Mouse (Mus musculus): ENCODE measurements around the gene Tet2. TPM values are rescaled to one million over a fixed set of nuclear protein-coding genes. Genes with fewer than 3 reads are reported as not detected.

The Tet2 gene
- polyA plus RNA-seq, 1 experiment, result 14.4 TPM

DNA sequence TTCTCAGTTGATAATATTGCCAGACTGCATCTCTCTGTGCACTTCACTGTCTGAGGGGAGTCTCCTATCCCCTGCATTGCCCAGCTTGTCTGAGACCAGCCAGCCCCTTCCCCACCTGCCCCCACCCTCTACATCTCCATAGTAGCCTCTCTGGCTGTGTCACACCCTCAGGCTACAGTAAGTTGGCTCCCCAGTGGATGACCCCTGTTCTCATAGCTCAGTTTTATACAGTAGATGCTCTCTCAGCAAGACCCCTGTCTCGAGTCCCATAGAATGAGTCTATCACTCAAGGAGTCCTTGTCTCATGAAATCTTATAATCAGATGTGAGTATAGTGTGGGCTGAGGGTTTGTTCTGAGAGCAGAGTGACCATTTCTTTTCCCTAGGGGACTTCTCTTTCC, 85.8 kb downstream of the Tet2 start:
- no peak for DNase-seq (ENCODE audit: low spot score)

DNA sequence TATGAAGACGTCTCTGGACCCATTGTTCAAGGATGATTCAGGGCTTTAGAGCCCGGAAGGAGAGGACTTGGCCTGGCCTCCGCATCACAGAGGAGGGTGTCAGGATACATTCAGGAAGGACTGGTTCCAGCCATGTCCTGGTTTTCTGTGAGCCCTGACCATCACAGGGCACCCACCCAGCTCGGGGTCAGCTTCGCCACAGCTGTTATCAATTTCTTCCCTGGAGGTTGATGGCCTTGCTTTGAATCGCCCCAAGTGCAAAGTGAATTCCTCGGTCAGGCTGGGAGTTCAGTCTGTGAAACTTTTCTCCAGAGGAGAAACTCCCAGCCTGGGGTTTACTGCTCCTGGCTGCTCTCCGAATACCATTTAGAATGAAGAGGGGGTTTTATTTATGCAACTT, 91.0 kb downstream of the Tet2 start:
- no peak for DNase-seq (ENCODE audit: low spot score)

DNA sequence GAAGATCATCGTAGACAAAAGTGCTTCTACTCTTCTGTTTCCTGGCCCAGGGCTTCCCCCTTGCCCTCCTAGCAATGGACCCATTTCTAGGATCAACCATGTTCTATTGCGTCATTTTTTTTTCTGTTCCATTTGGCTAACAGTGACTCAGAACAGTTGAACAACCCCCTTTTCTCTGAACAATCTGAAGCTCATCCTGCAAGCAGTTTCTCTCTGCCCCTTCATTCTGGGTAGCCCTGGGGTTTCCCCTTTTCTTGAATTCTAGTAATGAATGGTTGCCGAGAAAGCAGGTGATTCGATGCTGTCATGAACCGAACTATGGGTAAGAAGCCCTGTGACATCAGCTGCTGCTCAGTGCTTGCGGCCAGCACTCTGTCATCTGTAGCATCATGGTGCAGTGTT, 108.0 kb downstream of the Tet2 start:
- no peak for DNase-seq (ENCODE audit: low spot score)

DNA sequence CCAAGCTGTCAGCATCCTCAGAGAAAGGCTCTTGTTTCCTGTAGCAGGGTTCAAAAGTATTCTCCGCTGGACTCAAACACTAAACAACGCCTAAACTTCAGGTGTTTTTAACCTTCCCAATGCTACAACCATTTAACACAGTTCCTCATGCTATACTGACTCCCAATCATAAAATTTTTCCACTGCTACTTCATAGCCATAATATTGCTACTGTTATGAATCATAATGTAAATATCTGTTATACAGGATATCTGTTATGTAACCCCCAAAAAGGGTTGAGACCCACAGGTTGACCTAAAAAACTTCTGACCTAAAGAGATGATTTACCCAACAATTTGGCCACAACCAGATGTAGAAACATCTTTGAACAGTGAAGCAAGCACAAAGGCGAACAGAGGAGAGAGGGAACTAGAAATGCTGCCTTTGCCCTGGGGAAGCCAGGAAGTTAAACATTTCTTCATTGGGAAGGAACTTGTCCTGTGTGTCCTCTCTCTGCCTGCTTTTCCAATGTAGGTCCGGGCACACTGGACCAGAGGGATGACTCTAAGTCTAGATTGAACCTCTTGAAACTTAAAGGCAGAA, 108.6 kb downstream of the Tet2 start:
- DNase-seq (ENCODE audit: low spot score), result no peak

DNA sequence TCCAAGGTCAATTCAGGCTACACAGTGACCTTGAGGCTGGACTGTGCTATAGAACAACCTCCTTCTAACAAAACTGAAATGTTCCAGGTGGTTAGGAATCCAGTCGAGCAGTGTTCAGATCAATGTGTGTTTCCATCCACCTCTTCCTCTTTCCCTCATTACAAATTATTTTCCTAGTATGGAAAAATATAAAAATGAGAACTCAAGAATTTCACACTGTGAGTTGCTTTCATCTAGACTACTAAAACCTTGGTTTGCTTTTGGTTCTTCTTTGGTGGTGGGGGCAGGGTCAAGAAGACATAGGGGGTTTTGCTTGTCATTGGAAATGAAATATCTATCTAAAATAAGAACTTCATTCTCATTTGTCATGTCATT, 109.2 kb downstream of the Tet2 start:
- DNase-seq (ENCODE audit: low spot score), result no peak

DNA sequence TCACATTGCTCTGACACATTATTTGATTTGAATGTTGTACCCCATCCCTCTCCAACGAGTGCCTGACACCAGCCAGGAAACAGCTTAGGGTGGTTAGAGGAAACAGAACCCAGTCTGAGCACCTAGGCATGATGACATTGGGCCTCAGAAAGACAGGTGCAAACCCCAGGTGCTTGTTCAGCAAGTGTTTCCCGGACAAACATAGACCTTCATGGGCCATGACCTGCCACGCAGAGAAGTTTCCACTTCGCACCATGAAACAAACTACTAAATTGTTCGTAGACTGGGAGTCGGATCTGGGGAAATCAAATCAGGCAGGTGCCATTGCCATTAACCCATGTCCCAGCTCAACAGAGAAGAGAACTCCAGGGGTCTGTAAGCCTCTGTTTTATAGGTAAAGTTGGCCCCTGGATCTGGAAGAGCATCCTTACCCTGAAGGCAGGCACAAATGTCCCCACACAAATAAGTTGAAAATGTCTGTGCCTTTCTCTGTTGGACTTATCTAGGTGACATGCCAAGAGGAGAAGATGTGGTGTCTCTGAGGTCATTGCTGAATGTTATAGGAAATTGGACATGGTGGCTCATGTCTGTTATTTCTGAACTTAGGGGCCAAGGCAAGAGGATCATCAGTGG, 109.7 kb downstream of the Tet2 start:
- DNase-seq (ENCODE audit: low spot score), result no peak

DNA sequence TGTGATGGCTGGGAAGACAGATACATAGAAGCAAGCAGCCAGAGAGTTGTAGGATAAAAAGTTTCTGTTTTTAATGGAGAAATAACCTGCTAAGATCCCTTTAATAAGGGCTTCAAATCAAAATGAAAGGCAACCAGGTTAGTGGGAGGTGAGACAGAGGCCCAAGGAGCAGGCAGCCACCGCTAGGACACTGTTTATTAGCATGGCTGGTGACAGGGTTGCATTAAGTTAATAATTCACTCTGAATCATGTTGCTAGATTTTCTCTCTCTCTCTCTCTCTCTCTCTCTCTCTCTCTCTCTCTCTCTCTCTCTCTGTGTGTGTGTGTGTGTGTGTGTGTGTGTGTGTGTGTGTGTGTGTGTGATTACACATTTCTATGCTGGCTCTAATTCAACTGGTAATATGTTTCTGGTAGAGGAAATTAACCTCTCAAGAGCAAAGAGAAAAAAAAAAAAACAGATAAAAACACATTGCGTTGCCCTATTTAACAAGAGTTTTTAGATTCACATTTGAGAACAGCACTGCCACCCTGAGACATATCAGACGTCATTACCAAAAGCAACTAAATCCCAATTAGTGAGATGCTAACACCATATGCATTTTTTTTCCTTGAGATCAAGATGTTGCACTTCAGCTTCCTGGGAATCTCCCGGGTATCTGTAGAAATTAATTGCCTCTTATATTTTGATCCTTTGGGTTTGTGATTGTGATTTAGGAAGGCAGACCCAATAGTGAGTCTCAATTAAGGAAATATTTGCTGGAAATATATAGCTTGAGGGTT, 115.4 kb downstream of the Tet2 start:
- no peak for DNase-seq (ENCODE audit: low spot score)

DNA sequence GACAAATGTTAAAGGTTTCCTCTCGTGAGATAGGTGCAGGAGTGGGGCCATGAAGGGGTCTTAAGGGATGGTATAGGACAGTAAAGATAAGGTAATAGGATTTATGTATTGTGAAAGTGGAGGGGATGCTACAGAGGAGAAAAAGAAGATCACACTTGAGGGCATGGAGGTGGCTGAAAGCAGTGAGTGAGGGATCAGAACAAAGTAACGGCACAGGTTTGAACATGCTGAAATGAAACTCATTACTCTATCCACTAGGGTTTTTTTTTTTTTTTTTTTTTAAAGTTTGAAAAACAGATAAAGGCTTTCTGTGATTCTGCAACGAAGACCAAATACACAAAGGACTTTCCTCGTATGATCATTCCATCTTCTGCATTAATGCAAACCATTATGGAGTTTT, 116.9 kb downstream of the Tet2 start:
- DNase-seq (ENCODE audit: low spot score), result no peak

DNA sequence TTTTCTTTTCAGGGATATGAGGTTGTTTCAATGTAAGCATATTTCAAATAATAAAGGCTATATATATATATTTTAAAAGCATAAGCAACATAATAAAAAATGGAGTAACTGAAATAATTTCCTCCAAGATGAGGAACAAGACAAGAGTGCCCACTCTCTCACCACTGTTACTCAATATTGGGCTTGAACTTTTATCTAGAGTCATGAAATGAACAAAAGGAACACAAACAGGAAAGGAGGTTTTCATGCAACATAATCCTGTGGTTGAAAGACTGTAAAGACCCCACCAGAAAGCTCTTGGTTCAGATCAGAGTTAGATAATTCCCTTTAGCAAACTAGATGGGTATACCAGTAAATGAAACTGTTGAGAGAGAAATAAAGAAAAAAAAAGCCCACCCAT, 121.9 kb downstream of the Tet2 start:
- DNase-seq (ENCODE audit: low spot score), result no peak

DNA sequence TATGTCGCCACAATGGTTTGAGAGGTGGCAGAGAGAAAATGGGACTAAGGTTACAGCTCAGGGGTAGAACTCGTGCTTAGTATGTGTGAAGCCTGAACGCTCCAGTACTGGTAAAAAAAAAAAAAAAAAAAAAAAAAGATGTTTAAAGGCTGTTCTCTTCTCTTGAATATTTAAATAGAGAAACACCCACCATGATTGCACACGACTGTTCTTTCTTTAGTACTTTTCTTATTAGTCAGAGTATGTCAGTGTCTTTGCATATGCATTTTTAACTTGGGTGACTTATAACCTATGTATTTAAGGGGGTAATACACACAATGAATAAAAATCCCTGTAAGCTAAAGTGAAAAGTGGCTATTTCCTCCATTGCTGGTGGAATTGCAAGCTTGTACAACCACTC, 130.2 kb downstream of the Tet2 start:
- DNase-seq (ENCODE audit: low spot score), result no peak

Other genes with a start within 250 kb of the Tet2 start
- gene Ppa2, start 235.0 kb downstream of the Tet2 start, polyA plus RNA-seq (2012; rRNA removed), result 47.7 and 52.3 TPM in 2 replicates

Measured in urinary bladder, adult 2 months (tissue).